Mouse (Mus musculus): ENCODE results near the gene Arhgef19.

- TF ChIP-seq CTCF (IDR thresholded peaks at IDR 0.05; ENCODE audit: low read depth), result no peak
- TF ChIP-seq EP300 (IDR thresholded peaks at IDR 0.05; ENCODE audit: low read depth), result no peak
Observed at GRCm38 (mm10) chr4:141246998-141247350, 7.7 kb downstream of the Arhgef19 start.
